Mouse (Mus musculus) limb, embryonic 14.5 days (tissue): ENCODE results near the gene Mus81. TPM values are rescaled to one million over a fixed set of nuclear protein-coding genes. Genes with fewer than 3 reads are reported as not detected.
"Not testable (repeated sequence)": the region's sequence is repeated elsewhere in the genome, so short reads cannot be mapped to it uniquely, and the experiment has no call there.

ENCODE experiments used
- ATAC-seq: fragments of 200-750 bp; cut with Nextera tagmentation; 2 replicates; pipeline ENCODE4 v1.8.0; 2017; ENCODE audit warnings: low read depth, moderate number of reproducible peaks, moderate TSS enrichment; ENCODE audit not compliant: low FRiP score
- DNase-seq: peaks from one replicate; pipeline ENCODE4 v3.0.0-alpha.2; 2015; ENCODE audit warnings: low spot score
- H3K27ac ChIP-seq: fragments of 300-500 bp; sonication (generic); replicated peaks from 2 replicates; pipeline ENCODE4 v1.5.1; 2014; ENCODE audit warnings: low read depth, mild to moderate bottlenecking, low read length, moderate library complexity, mixed read lengths
- H3K27me3 ChIP-seq: fragments of 300-500 bp; sonication (generic); 2 replicates; pipeline ENCODE4 v1.6.1; 2014; ENCODE audit warnings: low read length, mixed read lengths; ENCODE audit not compliant: control insufficient read depth, insufficient read depth
- H3K36me3 ChIP-seq: fragments of 300-500 bp; sonication (generic); 2 replicates; pipeline ENCODE4 v1.6.1; 2014; ENCODE audit warnings: mild to moderate bottlenecking, low read length, moderate library complexity, mixed read lengths; ENCODE audit not compliant: control insufficient read depth, insufficient read depth
- H3K4me1 ChIP-seq: fragments of 300-500 bp; sonication (generic); 2 replicates; pipeline ENCODE4 v1.6.1; 2014; ENCODE audit warnings: antibody characterized with exemption, low read length, mixed read lengths; ENCODE audit not compliant: control insufficient read depth, insufficient read depth
- H3K4me2 ChIP-seq: fragments of 300-500 bp; sonication (generic); replicated peaks from 2 replicates; pipeline ENCODE4 v1.6.1; 2014; ENCODE audit warnings: low read depth, mild to moderate bottlenecking, low read length, moderate library complexity; ENCODE audit not compliant: severe bottlenecking
- H3K4me3 ChIP-seq: fragments of 300-500 bp; sonication (generic); replicated peaks from 2 replicates; pipeline ENCODE4 v1.5.1; 2014; ENCODE audit warnings: low read length
- H3K9ac ChIP-seq: fragments of 300-500 bp; sonication (generic); 2 replicates; pipeline ENCODE4 v1.6.1; 2014; ENCODE audit warnings: mild to moderate bottlenecking, low read depth, low read length, moderate library complexity; ENCODE audit not compliant: severe bottlenecking
- H3K9me3 ChIP-seq: fragments of 300-500 bp; sonication (generic); 2 replicates; pipeline ENCODE4 v1.6.1; 2016; ENCODE audit warnings: low read length; ENCODE audit not compliant: control insufficient read depth
- POLR2A ChIP-seq: fragments of 200-500 bp; IDR thresholded peaks from 2 replicates; pipeline ENCODE4 v1.8.0; 2012; ENCODE audit warnings: inconsistent platforms, mild to moderate bottlenecking, moderate library complexity, borderline replicate concordance; ENCODE audit not compliant: insufficient read depth, insufficient read length; ENCODE audit errors: extremely low read depth
- WGBS: fragments of 180-500 bp; shearing (Covaris S2); extraction: QIAGEN DNeasy Blood & Tissue Kit; methylation state at CpG from one replicate; pipeline ENCODE4 v1.1.7; 2014; 5-methylcytosine and 5-hydroxymethylcytosine counted together
- polyA plus RNA-seq, 2 experiments: library from polyadenylated mRNA; depleted of rRNA in 1 of 2; stranded (reverse) in 1 of 2; unstranded in 1 of 2; fragments of >200 nt; fragmentation: Nextera tagmentation in 1 of 2; extraction: Ambion mirVana in 1 of 2; gene quantifications; 2 replicates each; pipeline versions ENCODE4 v1.2.1 to v1.2.3; 2012 to 2014

Gene Mus81
- polyA plus RNA-seq, 2 experiments: 33.9 to 40.8 TPM

GRCm38 (mm10) chr19:5495353-5496051, 7.3 kb upstream of the Mus81 start:
- no peak for TF ChIP-seq POLR2A
- H3K4me2 ChIP-seq: no peak overlapping the region
- no peak overlapping the region for H3K4me3 ChIP-seq
- H3K9ac ChIP-seq: no peak overlapping the region
- H3K36me3 ChIP-seq: peaks cover 55% of the 10 kb centered on the region
- H3K4me1 ChIP-seq: peaks cover 5% of the 10 kb centered on the region; the same call in 1 of the 2 replicates
- no peaks in the 10 kb centered on the region for H3K27me3 ChIP-seq
- DNase-seq: no peak
- no peak for ATAC-seq
- WGBS: 78% methylated on average over 12 of the region's 12 CpGs
- no peak overlapping the region for H3K27ac ChIP-seq
- no peaks in the 10 kb centered on the region for H3K9me3 ChIP-seq

- H3K36me3 ChIP-seq: peaks cover 55% of the 10 kb centered on the region
- no peak for TF ChIP-seq POLR2A
Observed at GRCm38 (mm10) chr19:5494314-5494713, 6.1 kb upstream of the Mus81 start.

GRCm38 (mm10) chr19:5493301-5493721, 5.1 kb upstream of the Mus81 start:
- Histone ChIP-seq H3K36me3 (peaks cover 55% of the 10 kb centered on the region), H3K4me1 (peaks cover 11% of the 10 kb centered on the region)
- not testable (repeated sequence) for DNase-seq, H3K9me3 ChIP-seq, H3K9ac ChIP-seq, H3K27me3 ChIP-seq, H3K4me2 ChIP-seq, H3K4me3 ChIP-seq, ATAC-seq, H3K27ac ChIP-seq
- 76% methylated on average over 9 of the region's 9 CpGs for WGBS

More at GRCm38 (mm10) chr19:5494314-5494713, 6.1 kb upstream of the Mus81 start:
- Histone ChIP-seq H3K4me2 (no peak overlapping the region), H3K9me3 (no peaks in the 10 kb centered on the region), H3K4me3 (no peak overlapping the region), H3K9ac (no peak overlapping the region), H3K4me1 (peaks cover 9% of the 10 kb centered on the region), H3K27me3 (no peaks in the 10 kb centered on the region), H3K27ac (no peak overlapping the region)
- no peak for DNase-seq
- 83% methylated on average over 3 of the region's 3 CpGs for WGBS
- ATAC-seq: no peak

GRCm38 (mm10) chr19:5492641-5493040, 4.4 kb upstream of the Mus81 start:
- ATAC-seq (no peak), DNase-seq (no peak)
- 88% methylated on average over 4 of the region's 4 CpGs for WGBS
- Histone ChIP-seq H3K36me3 (peaks cover 51% of the 10 kb centered on the region), H3K9ac (no peak overlapping the region), H3K4me3 (no peak overlapping the region), H3K9me3 (no peaks in the 10 kb centered on the region), H3K27me3 (no peaks in the 10 kb centered on the region), H3K4me2 (no peak overlapping the region), H3K27ac (no peak overlapping the region), H3K4me1 (peaks cover 11% of the 10 kb centered on the region)
- no peak for TF ChIP-seq POLR2A

GRCm38 (mm10) chr19:5490898-5491708, 2.9 kb upstream of the Mus81 start:
- ATAC-seq (0 out of 2 replicates have a peak, but pooled peaks have one; percentile 11), DNase-seq (peak; percentile 80)
- no peaks in the 10 kb centered on the region for H3K9me3 ChIP-seq
- H3K9ac ChIP-seq: peak overlapping the region; percentile 90
- H3K4me2 ChIP-seq: peak overlapping the region; percentile 60
- WGBS: under 1% methylated on average over 55 of the region's 59 CpGs
- peak overlapping the region; percentile 97 for H3K27ac ChIP-seq
- peak; percentile 66; the same call in 1 of the 2 replicates for TF ChIP-seq POLR2A
- H3K27me3 ChIP-seq: no peaks in the 10 kb centered on the region
- H3K36me3 ChIP-seq: peaks cover 41% of the 10 kb centered on the region
- peaks cover 19% of the 10 kb centered on the region for H3K4me1 ChIP-seq
- H3K4me3 ChIP-seq: peak overlapping the region; percentile 98
